Mouse (Mus musculus) midbrain, embryonic 12.5 days (tissue): ENCODE measurements around the gene Aqp3. TPM values are rescaled to one million over a fixed set of nuclear protein-coding genes. Genes with fewer than 3 reads are reported as not detected.

Source experiments
- ATAC-seq: fragments of 200-750 bp; cut with Nextera tagmentation; 2 replicates; pipeline ENCODE4 v1.8.0; 2017; ENCODE audit warnings: low read depth, moderate TSS enrichment, moderate library complexity; ENCODE audit not compliant: low FRiP score
- H3K27ac ChIP-seq: fragments of 300-500 bp; sonication (generic); replicated peaks from 2 replicates; pipeline ENCODE4 v1.5.1; 2016; ENCODE audit warnings: mild to moderate bottlenecking
- H3K27me3 ChIP-seq: fragments of 300-500 bp; sonication (generic); 2 replicates; pipeline ENCODE4 v1.6.1; 2016; ENCODE audit warnings: mild to moderate bottlenecking
- H3K36me3 ChIP-seq: fragments of 300-500 bp; sonication (generic); 2 replicates; pipeline ENCODE4 v1.6.1; 2016
- H3K4me1 ChIP-seq: fragments of 300-500 bp; sonication (generic); 2 replicates; pipeline ENCODE4 v1.6.1; 2016
- H3K4me2 ChIP-seq: fragments of 300-500 bp; sonication (generic); replicated peaks from 2 replicates; pipeline ENCODE4 v1.6.1; 2016; ENCODE audit warnings: mild to moderate bottlenecking, moderate library complexity
- H3K4me3 ChIP-seq: fragments of 300-500 bp; sonication (generic); 2 replicates; pipeline ENCODE4 v1.5.1; 2016; ENCODE audit warnings: mild to moderate bottlenecking
- H3K9ac ChIP-seq: fragments of 300-500 bp; sonication (generic); replicated peaks from 2 replicates; pipeline ENCODE4 v1.6.1; 2016; ENCODE audit warnings: mild to moderate bottlenecking, moderate library complexity
- H3K9me3 ChIP-seq: fragments of 300-500 bp; sonication (generic); 2 replicates; pipeline ENCODE4 v1.6.1; 2016; ENCODE audit warnings: mild to moderate bottlenecking
- WGBS: fragments of 180-500 bp; shearing (Covaris S2); methylation state at CpG from one replicate; pipeline ENCODE4 v1.1.7; 2016; 5-methylcytosine and 5-hydroxymethylcytosine counted together
- polyA plus RNA-seq: library from polyadenylated mRNA; unstranded; fragments of >200 nt; fragmentation: Nextera tagmentation; extraction: Ambion mirVana; gene quantifications from 2 replicates; pipeline ENCODE4 v1.2.1, GENCODE M21; 2016

The Aqp3 gene
- polyA plus RNA-seq, 1 experiment from 2014 or later: 0.65 TPM

DNA sequence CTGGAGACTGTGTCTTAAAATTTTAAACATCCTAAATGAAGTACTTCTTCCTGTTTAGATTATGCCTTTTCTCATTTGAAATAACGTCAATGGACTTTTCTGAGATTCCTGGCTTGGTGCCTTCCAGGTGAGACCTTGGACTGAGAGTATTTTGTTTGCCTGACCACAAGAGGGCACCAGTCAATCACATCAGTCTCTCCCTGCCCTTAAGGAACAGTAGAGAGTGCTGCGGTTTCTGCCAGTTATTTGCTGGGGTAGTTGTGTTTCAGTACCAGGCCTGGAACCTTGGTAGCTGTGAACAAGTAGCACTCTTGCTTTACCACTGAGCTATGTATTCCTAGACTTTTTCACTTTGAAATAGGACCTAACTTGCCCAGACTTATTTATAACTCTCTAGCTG is 31.4 kb upstream of the Aqp3 start:
- 13% methylated on average over 2 of the region's 2 CpGs for WGBS

DNA sequence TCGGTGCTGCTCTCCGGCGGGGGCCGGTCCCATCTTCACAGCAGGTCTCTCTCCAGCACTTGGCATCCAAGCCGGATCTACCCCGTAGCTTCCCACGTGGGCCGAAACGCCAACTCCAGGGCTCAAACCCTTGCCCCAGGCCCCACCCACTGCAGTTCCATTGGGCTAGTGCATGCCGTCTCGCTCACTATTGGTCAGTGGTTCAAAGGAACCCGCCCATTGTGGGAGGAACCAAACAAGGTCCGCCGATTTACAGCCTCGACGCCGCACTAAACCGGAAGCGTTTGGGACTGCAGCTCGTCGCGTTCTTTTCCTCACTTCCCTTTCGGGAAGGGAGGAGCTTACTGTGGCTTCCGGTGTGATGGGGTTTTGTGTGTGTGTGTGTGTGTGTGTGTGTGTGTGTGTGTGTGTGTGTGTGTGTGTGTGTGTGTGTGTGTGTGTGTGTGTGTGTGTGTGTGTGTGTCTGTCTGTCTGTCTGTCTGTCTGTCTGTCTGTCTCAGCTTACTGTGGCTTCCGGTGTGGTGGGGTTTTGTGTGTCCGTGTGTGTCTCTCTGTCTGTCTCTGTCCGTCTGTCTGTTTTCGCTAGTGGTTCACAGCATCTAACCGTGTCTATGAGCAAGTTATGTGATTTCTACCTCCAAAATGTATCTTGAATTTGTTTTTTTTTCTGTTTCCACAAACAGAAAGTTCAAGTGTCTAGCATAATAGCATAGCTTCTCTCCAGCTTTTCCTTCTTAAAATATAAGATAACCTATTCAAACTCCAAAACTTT is 26.4 kb upstream of the Aqp3 start, which contains the start of gene Nol6:
TSS of gene Nol6 (minus strand) at position 276 of the 772 bp plus-strand sequence.
- H3K27ac ChIP-seq: no peak within 1 kb of the TSS
- ATAC-seq: peak; percentile 100
- H3K4me2 ChIP-seq: peak within 1 kb of the TSS; percentile 73
- peaks cover 4% of the 10 kb centered on the region; the same call in 1 of the 2 replicates for H3K27me3 ChIP-seq
- H3K36me3 ChIP-seq: peaks cover 30% of the 10 kb centered on the region
- WGBS: 2% methylated on average over 29 of the region's 29 CpGs
- no peaks in the 10 kb centered on the region for H3K9me3 ChIP-seq
- peak within 1 kb of the TSS; percentile 69 for H3K4me3 ChIP-seq
- H3K9ac ChIP-seq: peak within 1 kb of the TSS; percentile 55
- H3K4me1 ChIP-seq: peaks cover 12% of the 10 kb centered on the region

More for the DNA sequence above, 31.4 kb upstream of the Aqp3 start:
- Histone ChIP-seq H3K4me3 (no peak overlapping the region), H3K4me2 (no peak overlapping the region), H3K36me3 (no peaks in the 10 kb centered on the region), H3K27ac (no peak overlapping the region), H3K9ac (no peak overlapping the region), H3K4me1 (no peaks in the 10 kb centered on the region), H3K27me3 (peaks cover 4% of the 10 kb centered on the region; the same call in 1 of the 2 replicates), H3K9me3 (no peaks in the 10 kb centered on the region)
- ATAC-seq: no peak

DNA sequence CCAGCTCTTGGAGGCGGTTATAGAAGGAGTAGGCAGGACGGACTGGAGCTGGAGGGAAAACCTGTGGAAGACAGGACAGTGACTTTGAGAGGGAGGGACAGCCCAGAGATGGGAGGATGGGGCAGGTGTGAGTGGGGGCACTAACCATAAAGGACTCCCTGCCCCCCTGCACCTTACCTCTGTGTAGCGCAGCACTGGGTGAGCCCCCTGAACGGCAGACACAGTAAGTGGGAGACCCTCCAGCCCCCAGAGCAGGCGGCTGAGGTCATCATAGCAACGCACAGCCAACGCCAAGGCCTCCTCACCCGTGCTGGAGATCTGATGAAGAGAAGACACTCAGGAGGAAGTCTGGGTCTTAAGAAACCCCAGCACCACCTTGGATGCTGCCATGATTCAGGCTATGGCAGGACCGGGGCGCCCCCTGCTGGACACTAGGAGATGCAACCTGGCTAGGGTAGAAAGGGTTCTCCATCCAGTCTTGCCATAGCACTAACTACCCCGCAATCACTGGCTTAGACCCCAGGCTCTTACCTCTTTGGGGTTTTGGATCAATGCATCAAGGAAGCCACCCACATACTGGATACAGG is 20.8 kb upstream of the Aqp3 start:
- H3K4me1 ChIP-seq: peaks cover 12% of the 10 kb centered on the region
- H3K4me3 ChIP-seq: no peak overlapping the region
- H3K27me3 ChIP-seq: no peaks in the 10 kb centered on the region
- 73% methylated on average over 11 of the region's 11 CpGs for WGBS
- H3K9ac ChIP-seq: no peak overlapping the region
- H3K36me3 ChIP-seq: peaks cover 84% of the 10 kb centered on the region
- H3K27ac ChIP-seq: no peak overlapping the region
- H3K4me2 ChIP-seq: no peak overlapping the region
- ATAC-seq: peak; percentile 50
- no peaks in the 10 kb centered on the region for H3K9me3 ChIP-seq

DNA sequence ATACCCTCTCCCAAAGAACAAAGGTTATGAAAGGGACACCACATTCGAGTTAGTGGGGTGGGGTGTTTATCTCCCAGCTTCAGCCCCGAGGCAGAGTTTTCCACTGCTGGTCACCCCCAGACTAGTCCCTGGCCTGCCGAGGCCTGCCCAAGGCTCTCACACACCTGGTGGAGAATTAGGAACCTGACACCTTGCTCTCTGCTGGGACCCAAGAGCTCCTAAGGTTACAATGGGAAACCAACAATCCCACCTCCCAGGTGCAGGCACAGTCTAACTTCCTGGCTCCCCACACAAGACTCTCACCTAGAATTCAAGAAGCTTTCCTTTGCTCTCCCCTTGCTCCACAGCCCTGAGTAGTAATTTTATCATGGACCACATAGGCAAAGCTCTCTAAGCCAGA is 18.8 kb upstream of the Aqp3 start:
- H3K9ac ChIP-seq: no peak overlapping the region
- no peak overlapping the region for H3K4me2 ChIP-seq
- H3K4me3 ChIP-seq: no peak overlapping the region
- H3K27me3 ChIP-seq: no peaks in the 10 kb centered on the region
- ATAC-seq: no peak
- peaks cover 81% of the 10 kb centered on the region for H3K36me3 ChIP-seq
- H3K4me1 ChIP-seq: no peaks in the 10 kb centered on the region
- H3K27ac ChIP-seq: no peak overlapping the region
- no peaks in the 10 kb centered on the region for H3K9me3 ChIP-seq
- 90% methylated on average over 3 of the region's 3 CpGs for WGBS

DNA sequence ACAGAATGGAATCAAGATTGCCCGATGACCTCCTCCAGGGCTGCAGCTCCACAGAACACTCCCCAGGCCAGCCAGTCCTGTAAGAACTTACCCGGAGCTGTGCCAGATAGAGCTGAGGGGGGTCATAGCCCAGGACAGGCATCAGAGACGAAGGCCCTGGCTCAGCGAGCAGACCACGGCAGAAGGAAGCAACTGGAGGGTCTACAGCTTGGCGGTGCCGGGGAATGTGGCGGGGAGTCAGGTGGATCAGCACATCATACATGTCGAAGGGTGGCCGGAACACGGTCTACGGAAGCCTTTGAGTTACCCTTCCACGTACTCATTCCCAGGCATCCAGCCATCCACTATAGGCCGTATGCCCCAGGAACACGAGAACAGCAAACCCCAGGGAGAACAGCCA is 17.8 kb upstream of the Aqp3 start:
- no peak overlapping the region for H3K27ac ChIP-seq
- H3K9me3 ChIP-seq: no peaks in the 10 kb centered on the region
- ATAC-seq: no peak
- no peak overlapping the region for H3K4me2 ChIP-seq
- H3K4me3 ChIP-seq: no peak overlapping the region
- 96% methylated on average over 15 of the region's 15 CpGs for WGBS
- H3K27me3 ChIP-seq: no peaks in the 10 kb centered on the region
- no peak overlapping the region for H3K9ac ChIP-seq
- no peaks in the 10 kb centered on the region for H3K4me1 ChIP-seq
- H3K36me3 ChIP-seq: peaks cover 71% of the 10 kb centered on the region

DNA sequence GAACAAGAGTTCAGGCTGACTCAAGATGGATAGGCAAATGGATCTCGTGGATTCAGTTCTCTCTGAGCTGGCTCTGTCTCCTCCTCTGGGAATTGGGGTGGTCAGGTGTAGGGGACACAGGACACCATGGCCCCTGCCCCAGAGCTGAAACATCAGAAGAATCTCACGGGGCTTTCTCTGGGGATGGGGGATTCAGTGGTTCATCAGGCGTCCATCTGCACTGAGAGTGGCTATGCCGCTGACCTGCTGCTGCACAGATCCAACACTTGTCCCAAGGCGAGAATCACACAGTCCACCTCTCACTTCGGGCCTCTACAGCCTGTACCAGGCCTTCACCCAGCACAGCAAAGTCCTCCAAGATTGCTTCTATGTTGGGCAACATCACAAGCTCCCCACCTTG is 17.1 kb upstream of the Aqp3 start:
- no peak for ATAC-seq
- peaks cover 63% of the 10 kb centered on the region for H3K36me3 ChIP-seq
- H3K4me2 ChIP-seq: no peak overlapping the region
- H3K27ac ChIP-seq: no peak overlapping the region
- H3K9ac ChIP-seq: no peak overlapping the region
- no peak overlapping the region for H3K4me3 ChIP-seq
- no peaks in the 10 kb centered on the region for H3K4me1 ChIP-seq
- WGBS: 89% methylated on average over 6 of the region's 6 CpGs
- H3K9me3 ChIP-seq: no peaks in the 10 kb centered on the region
- no peaks in the 10 kb centered on the region for H3K27me3 ChIP-seq

DNA sequence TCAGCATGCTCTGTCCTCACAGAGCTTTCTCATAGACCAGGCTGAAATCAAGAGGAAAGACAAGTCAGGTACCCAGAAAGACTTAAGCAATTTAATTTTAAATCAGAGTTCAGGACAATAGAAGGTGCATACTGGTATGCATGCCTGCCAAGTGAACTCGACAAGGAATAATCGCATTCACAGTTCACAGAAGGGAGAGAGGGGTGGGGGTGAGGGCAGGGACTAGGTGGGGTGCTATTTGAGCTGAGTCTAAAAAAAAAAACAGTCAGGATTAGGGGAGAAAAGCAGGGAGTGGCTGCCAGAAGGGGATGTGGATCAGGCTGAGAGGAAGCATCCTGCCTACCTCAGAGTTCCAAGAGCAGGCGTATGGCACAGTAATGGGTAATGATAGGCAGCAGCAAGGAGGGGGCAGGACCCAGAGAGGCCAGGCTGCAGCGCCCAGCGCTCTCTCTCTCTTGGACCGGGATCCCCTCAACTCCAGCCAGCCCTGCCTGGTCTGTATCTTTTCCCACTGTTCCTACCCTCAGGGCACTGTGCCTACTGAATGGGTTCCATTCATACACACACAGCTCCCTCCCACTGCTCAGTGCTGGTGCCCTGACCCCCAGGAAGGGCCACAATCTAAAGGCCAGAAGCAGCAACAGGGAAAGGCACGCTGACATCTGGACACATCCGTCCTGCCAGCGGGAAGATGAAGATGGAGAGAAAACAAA is 16.5 kb upstream of the Aqp3 start:
- WGBS: 84% methylated on average over 6 of the region's 9 CpGs
- no peak overlapping the region for H3K4me3 ChIP-seq
- ATAC-seq: no peak
- H3K9me3 ChIP-seq: no peaks in the 10 kb centered on the region
- no peak overlapping the region for H3K9ac ChIP-seq
- peaks cover 58% of the 10 kb centered on the region for H3K36me3 ChIP-seq
- no peaks in the 10 kb centered on the region for H3K27me3 ChIP-seq
- no peak overlapping the region for H3K4me2 ChIP-seq
- no peaks in the 10 kb centered on the region for H3K4me1 ChIP-seq
- no peak overlapping the region for H3K27ac ChIP-seq

DNA sequence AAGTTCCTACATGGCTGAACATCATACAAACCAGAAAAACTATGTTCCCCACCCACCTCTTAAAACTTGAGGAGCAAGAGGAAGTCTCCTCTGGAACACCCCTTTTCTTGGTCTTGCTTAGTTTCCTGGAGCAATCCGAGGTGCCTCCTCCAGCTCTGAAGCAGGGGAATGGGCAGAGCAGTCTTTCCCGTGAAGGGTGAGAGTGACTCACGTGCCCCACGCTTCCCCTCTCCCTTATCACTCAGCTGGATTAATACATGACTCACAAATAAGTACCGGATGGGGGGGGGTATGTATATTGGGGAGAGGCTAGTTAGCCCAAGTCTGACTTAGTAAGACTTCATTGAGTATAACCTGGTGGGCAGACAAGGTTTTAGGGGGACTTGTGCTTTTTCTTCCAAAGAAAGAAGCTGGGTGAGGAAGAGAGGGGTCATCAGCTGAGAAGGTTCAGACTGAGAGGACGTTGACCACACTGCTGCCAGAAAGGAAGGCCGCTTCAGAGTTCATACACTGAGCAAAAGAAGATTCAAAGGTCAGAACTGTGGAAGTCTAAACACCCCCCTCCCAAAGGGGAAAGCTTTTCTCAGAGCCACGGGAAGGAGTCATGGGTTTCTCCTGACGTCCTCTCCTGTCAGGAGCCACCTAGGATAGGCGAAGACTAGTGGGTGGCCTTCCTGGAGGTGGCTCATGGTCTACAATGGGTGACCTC is 10.9 kb upstream of the Aqp3 start:
- WGBS: 86% methylated on average over 10 of the region's 10 CpGs
- Histone ChIP-seq H3K36me3 (peaks cover 3% of the 10 kb centered on the region), H3K9me3 (no peaks in the 10 kb centered on the region), H3K4me2 (no peak overlapping the region), H3K9ac (no peak overlapping the region), H3K27me3 (no peaks in the 10 kb centered on the region), H3K4me1 (no peaks in the 10 kb centered on the region), H3K27ac (no peak overlapping the region), H3K4me3 (no peak overlapping the region)
- no peak for ATAC-seq

DNA sequence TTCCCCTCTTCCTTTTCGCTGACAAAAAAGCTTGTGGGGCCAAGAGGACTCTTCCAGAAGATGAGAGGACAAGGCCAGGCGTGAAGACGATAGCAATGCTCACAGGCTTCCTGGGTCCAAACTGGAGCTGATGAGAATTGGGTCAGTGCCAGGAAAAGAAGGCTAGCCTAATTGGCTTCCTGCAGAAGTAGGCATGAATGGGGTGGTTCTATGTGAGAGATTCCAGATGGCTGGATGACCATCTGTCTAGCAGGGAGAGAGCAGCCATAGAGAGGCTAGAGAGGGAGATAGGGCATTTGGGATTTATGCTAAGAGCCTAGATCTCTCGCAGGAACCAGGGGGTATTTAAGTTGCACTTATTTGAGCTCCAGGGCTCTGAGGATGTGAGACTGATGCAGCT is 9.5 kb upstream of the Aqp3 start:
- no peak overlapping the region for H3K9ac ChIP-seq
- H3K36me3 ChIP-seq: no peaks in the 10 kb centered on the region
- no peak overlapping the region for H3K4me2 ChIP-seq
- no peak overlapping the region for H3K27ac ChIP-seq
- no peaks in the 10 kb centered on the region for H3K4me1 ChIP-seq
- ATAC-seq: no peak
- H3K27me3 ChIP-seq: no peaks in the 10 kb centered on the region
- H3K9me3 ChIP-seq: no peaks in the 10 kb centered on the region
- H3K4me3 ChIP-seq: no peak overlapping the region
- WGBS: 77% methylated on average over 4 of the region's 4 CpGs

DNA sequence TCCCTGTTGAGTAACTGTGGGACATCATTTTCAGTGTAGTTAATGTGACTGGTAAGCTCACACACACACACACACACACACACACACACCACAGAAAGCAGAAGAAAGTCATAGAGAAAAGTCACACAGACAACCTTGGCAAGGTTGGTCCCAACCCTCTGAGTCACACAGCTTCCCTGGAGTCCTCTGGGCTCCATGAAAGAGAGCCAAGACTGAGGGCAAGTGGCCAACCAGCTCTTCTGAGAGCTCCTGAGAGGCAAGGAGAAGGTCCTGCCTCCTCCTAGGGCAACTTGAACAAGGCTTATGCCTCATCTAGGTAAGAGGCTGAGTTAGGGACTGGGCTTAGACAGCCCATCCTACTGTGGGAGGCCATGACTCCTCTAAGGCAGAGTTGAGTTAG is 4.9 kb upstream of the Aqp3 start:
- H3K27ac ChIP-seq: no peak overlapping the region
- no peak overlapping the region for H3K9ac ChIP-seq
- no peak overlapping the region for H3K4me2 ChIP-seq
- peaks cover 10% of the 10 kb centered on the region for H3K4me1 ChIP-seq
- ATAC-seq: no peak
- H3K9me3 ChIP-seq: no peaks in the 10 kb centered on the region
- H3K4me3 ChIP-seq: no peak overlapping the region
- peaks cover 13% of the 10 kb centered on the region for H3K27me3 ChIP-seq
- no peaks in the 10 kb centered on the region for H3K36me3 ChIP-seq

DNA sequence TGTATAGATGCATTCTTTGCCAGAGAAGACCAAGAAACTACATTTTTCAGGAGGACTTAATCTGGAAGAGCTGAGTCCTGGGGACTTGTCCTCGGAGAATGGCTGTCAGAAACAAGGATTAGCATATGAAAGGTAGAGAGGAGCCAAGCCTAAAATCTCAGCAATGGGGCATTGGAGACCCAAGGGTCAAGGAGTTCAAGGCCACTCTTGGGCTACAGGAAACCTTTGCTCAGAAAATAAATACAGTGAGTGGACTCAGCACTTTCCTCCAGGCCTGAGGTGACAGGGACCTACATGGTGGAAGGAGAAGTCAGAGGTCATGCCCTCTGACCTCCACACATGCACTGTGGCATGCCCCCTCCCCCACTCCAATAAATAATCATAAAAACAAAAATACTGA is 3.0 kb upstream of the Aqp3 start:
- Histone ChIP-seq H3K4me3 (no peak overlapping the region), H3K4me2 (no peak overlapping the region), H3K27ac (no peak overlapping the region), H3K9me3 (no peaks in the 10 kb centered on the region), H3K27me3 (peaks cover 32% of the 10 kb centered on the region), H3K36me3 (no peaks in the 10 kb centered on the region), H3K9ac (no peak overlapping the region), H3K4me1 (peaks cover 14% of the 10 kb centered on the region)
- WGBS: 17% methylated on average over 1 of the region's 1 CpGs
- ATAC-seq: no peak

DNA sequence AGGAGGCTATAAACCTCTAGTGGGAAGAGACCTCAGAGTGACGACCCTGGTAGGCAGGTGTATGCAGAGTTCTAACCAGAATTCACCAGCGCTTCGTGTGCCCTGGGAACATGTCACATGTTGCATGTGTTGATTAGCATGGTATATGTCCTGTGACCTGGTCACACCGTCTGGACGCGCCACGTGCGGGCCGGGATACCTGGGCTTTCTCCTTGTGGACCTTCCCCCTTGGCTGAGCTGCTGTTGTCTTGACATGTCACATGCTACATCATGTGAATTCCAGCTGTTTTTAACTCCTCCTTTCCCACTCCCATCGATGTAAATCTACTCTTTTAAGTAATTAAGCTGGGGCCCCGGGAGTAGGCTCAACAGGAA is 581 bp upstream of the Aqp3 start:
- 23% methylated on average over 11 of the region's 11 CpGs for WGBS

More for the DNA sequence above, 581 bp upstream of the Aqp3 start:
- Histone ChIP-seq H3K9ac (no peak overlapping the region), H3K36me3 (no peaks in the 10 kb centered on the region), H3K27ac (no peak overlapping the region), H3K27me3 (peaks cover 36% of the 10 kb centered on the region), H3K4me2 (peak overlapping the region; percentile 90), H3K9me3 (no peaks in the 10 kb centered on the region), H3K4me3 (peak overlapping the region; percentile 41), H3K4me1 (peaks cover 14% of the 10 kb centered on the region)
- no peak for ATAC-seq
